ENCODE assay signal across 8 mouse cellular contexts in genomic region chr1:135147702-135148058, GRCm38 (mm10). TPM values are rescaled to one million over a fixed set of nuclear protein-coding genes. Genes with fewer than 3 reads are reported as not detected.
DNase-seq lines count a peak whose midpoint lies in the region; ATAC-seq and TF ChIP-seq lines count a peak whose summit lies in the region.

No protein-coding gene starts in this region.

- H3K27ac ChIP-seq in kidney, embryonic 15.5 days = peak overlapping the region; percentile 87
- peak overlapping the region; percentile 96 for H3K27ac ChIP-seq in cortical plate, adult 2 months (ENCODE audit: insufficient read depth, low read length)
- H3K27ac ChIP-seq in hindbrain, postnatal 0 days = peak overlapping the region; percentile 98
- peak overlapping the region; percentile 96 for H3K27ac ChIP-seq in midbrain, embryonic 15.5 days

- ATAC-seq in kidney, embryonic 15.5 days (replicated peaks; ENCODE audit: low FRiP score) = no peak; the same call in 1 of the 2 replicates
- ATAC-seq in hindbrain, postnatal 0 days = no peak
- ATAC-seq in midbrain, embryonic 15.5 days (replicated peaks) = peak; percentile 27; the same call in 1 of the 2 replicates

- 3% methylated on average over 7 of the region's 7 CpGs for WGBS in kidney, embryonic 15.5 days
- 0% methylated on average over 6 of the region's 7 CpGs for WGBS in hindbrain, postnatal 0 days
- under 1% methylated on average over 7 of the region's 7 CpGs for WGBS in midbrain, embryonic 15.5 days

- H3K9ac ChIP-seq in kidney, embryonic 15.5 days = peak overlapping the region; percentile 80
- H3K9ac ChIP-seq in hindbrain, postnatal 0 days (replicated peaks; ENCODE audit: low read length) = peak overlapping the region; percentile 100
- peak overlapping the region; percentile 100 for H3K9ac ChIP-seq in midbrain, embryonic 15.5 days

- no peak for DNase-seq in kidney, adult 8-10 months
- DNase-seq in hindbrain, postnatal 0 days (ENCODE audit: low spot score) = no peak
- DNase-seq in left cerebral cortex, adult 11 months (ENCODE audit: low spot score) = no peak
- DNase-seq in layer of hippocampus, postnatal 25 days (ENCODE audit: extremely low spot score in 1 of 2, low spot score in 1 of 2) = no peak
- no peak for DNase-seq in embryo, embryonic 10.5 days (ENCODE audit: low spot score)

- TF ChIP-seq CTCF in cortical plate, adult 2 months (IDR thresholded peaks at IDR 0.05; ENCODE audit: extremely low read depth, insufficient read depth, low read length) = no peak
- TF ChIP-seq CTCF in hindbrain, postnatal 0 days (IDR thresholded peaks at IDR 0.05; ENCODE audit: low read depth) = no peak

- peak overlapping the region; percentile 75 for H3K4me3 ChIP-seq in kidney, embryonic 15.5 days (replicated peaks)
- H3K4me3 ChIP-seq in cortical plate, adult 2 months (ENCODE audit: insufficient read depth, low read length) = peak overlapping the region; percentile 92
- H3K4me3 ChIP-seq in hindbrain, postnatal 0 days (ENCODE audit: low read length) = peak overlapping the region; percentile 99
- H3K4me3 ChIP-seq in midbrain, embryonic 15.5 days = peak overlapping the region; percentile 99

- peaks cover 7% of the 10 kb centered on the region; the same call in 1 of the 2 replicates for H3K36me3 ChIP-seq in kidney, embryonic 15.5 days
- peaks cover 4% of the 10 kb centered on the region; the same call in 1 of the 2 replicates for H3K36me3 ChIP-seq in hindbrain, postnatal 0 days (ENCODE audit: insufficient read depth, low read length)
- H3K36me3 ChIP-seq in midbrain, embryonic 15.5 days (replicated peaks) = no peaks in the 10 kb centered on the region

- peaks cover 20% of the 10 kb centered on the region for H3K4me1 ChIP-seq in kidney, embryonic 15.5 days
- peaks cover 2% of the 10 kb centered on the region for H3K4me1 ChIP-seq in cortical plate, adult 2 months (ENCODE audit: control insufficient read depth, insufficient read depth, low read length)
- H3K4me1 ChIP-seq in hindbrain, postnatal 0 days (ENCODE audit: insufficient read depth, low read length) = peaks cover 18% of the 10 kb centered on the region; the same call in 1 of the 2 replicates
- H3K4me1 ChIP-seq in midbrain, embryonic 15.5 days = peaks cover 45% of the 10 kb centered on the region

- H3K9me3 ChIP-seq in kidney, embryonic 15.5 days (replicated peaks) = no peaks in the 10 kb centered on the region
- H3K9me3 ChIP-seq in hindbrain, postnatal 0 days (ENCODE audit: low read length) = no peaks in the 10 kb centered on the region
- H3K9me3 ChIP-seq in midbrain, embryonic 15.5 days = no peaks in the 10 kb centered on the region

- peaks cover 16% of the 10 kb centered on the region; the same call in 1 of the 2 replicates for H3K27me3 ChIP-seq in kidney, embryonic 15.5 days
- no peaks in the 10 kb centered on the region for H3K27me3 ChIP-seq in hindbrain, postnatal 0 days (ENCODE audit: insufficient read depth, low read length)
- no peaks in the 10 kb centered on the region for H3K27me3 ChIP-seq in midbrain, embryonic 15.5 days (replicated peaks)

- TF ChIP-seq POLR2A in cortical plate, adult 2 months (IDR thresholded peaks at IDR 0.05; ENCODE audit: extremely low read depth, insufficient read depth, low read length) = no peak

- H3K4me2 ChIP-seq in kidney, embryonic 15.5 days = peak overlapping the region; percentile 81
- H3K4me2 ChIP-seq in hindbrain, postnatal 0 days (ENCODE audit: low read depth, low read length) = peak overlapping the region; percentile 87
- H3K4me2 ChIP-seq in midbrain, embryonic 15.5 days = peak overlapping the region; percentile 87

RNA-seq across cellular contexts. Expression of gene Arl8a, which starts 1.1 kb away (rescaled TPM):
- polyA plus RNA-seq in kidney, embryonic 15.5 days (2015; fragmentation: Nextera tagmentation; extraction: Ambion mirVana) = 45.3 and 52.3 TPM in 2 replicates
- 354 and 358 TPM in 2 replicates for polyA plus RNA-seq in cortical plate, adult 2 months (2012; rRNA removed)
- 251 and 277 TPM in 2 replicates for total RNA-seq in hindbrain, postnatal 0 days (2014; rRNA removed)
- polyA plus RNA-seq in hindbrain, postnatal 0 days (2015; fragmentation: Nextera tagmentation; extraction: Ambion mirVana) = 329 and 369 TPM in 2 replicates
- polyA plus RNA-seq in midbrain, embryonic 15.5 days (2015; fragmentation: Nextera tagmentation; extraction: Ambion mirVana) = 401 and 406 TPM in 2 replicates
- 100 to 1,000 TPM; 259 to 264 TPM for total RNA-seq in layer of hippocampus, postnatal 25 days (2021)

RNA-seq across cellular contexts. Expression of gene Ptpn7, which starts 15.2 kb away (rescaled TPM):
- polyA plus RNA-seq in kidney, embryonic 15.5 days (2015; fragmentation: Nextera tagmentation; extraction: Ambion mirVana) = 1.2 TPM in 2 replicates
- polyA plus RNA-seq in cortical plate, adult 2 months (2012; rRNA removed) = 0.08 and 0.86 TPM in 2 replicates
- 0.10 and 0.54 TPM in 2 replicates for total RNA-seq in hindbrain, postnatal 0 days (2014; rRNA removed)
- 0.10 and 0.11 TPM in 2 replicates for polyA plus RNA-seq in hindbrain, postnatal 0 days (2015; fragmentation: Nextera tagmentation; extraction: Ambion mirVana)
- 0.34 and 0.50 TPM in 2 replicates for polyA plus RNA-seq in midbrain, embryonic 15.5 days (2015; fragmentation: Nextera tagmentation; extraction: Ambion mirVana)
- total RNA-seq in layer of hippocampus, postnatal 25 days (2021) = under 1 TPM in 1 of 2 experiments, not detected in 1; 0.12 TPM

RNA-seq across cellular contexts. Expression of gene Gpr37l1, which starts 19.8 kb away (rescaled TPM):
- 0.09 TPM in 1 of 2 replicates, not detected in the other for polyA plus RNA-seq in kidney, embryonic 15.5 days (2015; fragmentation: Nextera tagmentation; extraction: Ambion mirVana)
- polyA plus RNA-seq in cortical plate, adult 2 months (2012; rRNA removed) = 324 and 331 TPM in 2 replicates
- total RNA-seq in hindbrain, postnatal 0 days (2014; rRNA removed) = 42.6 and 66.3 TPM in 2 replicates
- polyA plus RNA-seq in hindbrain, postnatal 0 days (2015; fragmentation: Nextera tagmentation; extraction: Ambion mirVana) = 24.9 and 32.1 TPM in 2 replicates
- polyA plus RNA-seq in midbrain, embryonic 15.5 days (2015; fragmentation: Nextera tagmentation; extraction: Ambion mirVana) = 0.87 and 1.2 TPM in 2 replicates
- total RNA-seq in layer of hippocampus, postnatal 25 days (2021) = 100 to 1,000 TPM; 226 to 229 TPM

RNA-seq across cellular contexts. Expression of gene Lgr6, which starts 42.6 kb away (rescaled TPM):
- 0.98 and 1.1 TPM in 2 replicates for polyA plus RNA-seq in kidney, embryonic 15.5 days (2015; fragmentation: Nextera tagmentation; extraction: Ambion mirVana)
- 1.5 and 1.6 TPM in 2 replicates for polyA plus RNA-seq in cortical plate, adult 2 months (2012; rRNA removed)
- 4.6 and 5.0 TPM in 2 replicates for total RNA-seq in hindbrain, postnatal 0 days (2014; rRNA removed)
- polyA plus RNA-seq in hindbrain, postnatal 0 days (2015; fragmentation: Nextera tagmentation; extraction: Ambion mirVana) = 2.7 and 3.1 TPM in 2 replicates
- 0.77 and 1.0 TPM in 2 replicates for polyA plus RNA-seq in midbrain, embryonic 15.5 days (2015; fragmentation: Nextera tagmentation; extraction: Ambion mirVana)
- 1 to 10 TPM; 1.6 to 2.4 TPM for total RNA-seq in layer of hippocampus, postnatal 25 days (2021)
